Mouse (Mus musculus): ENCODE results near the gene Nudt9. TPM values are rescaled to one million over a fixed set of nuclear protein-coding genes. Genes with fewer than 3 reads are reported as not detected.

The Nudt9 gene
- total and polyA plus RNA-seq, 2 experiments from 2014 or later: 51.0 to 62.9 TPM

DNA sequence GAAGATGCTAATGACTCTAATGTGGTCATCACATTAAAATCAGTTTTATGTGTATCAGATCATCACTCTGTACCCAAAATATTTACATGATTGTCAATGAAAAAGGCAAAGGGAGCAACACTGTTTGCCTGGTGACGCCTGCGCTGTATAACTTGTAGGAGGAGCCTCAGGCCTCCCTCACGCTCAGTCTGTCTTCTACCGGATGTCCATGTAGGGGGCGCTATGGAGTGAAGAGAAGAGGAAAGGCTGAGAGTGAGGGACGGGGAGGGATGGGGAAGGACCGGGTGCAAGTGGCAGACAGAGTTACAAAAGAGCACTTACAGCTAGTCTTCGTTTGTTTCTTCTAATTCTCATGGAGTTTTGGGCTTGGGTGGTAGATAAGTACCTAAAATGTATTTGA lies 6.8 kb downstream of the Nudt9 start:
- Histone ChIP-seq H3K4me3 (ENCODE audit: low read depth, low read length) (no peak overlapping the region), H3K4me1 (ENCODE audit: control insufficient read depth, insufficient read depth) (peaks cover 4% of the 10 kb centered on the region), H3K9ac (replicated peaks; ENCODE audit: low read depth, low read length) (no peak overlapping the region), H3K9me3 (replicated peaks; ENCODE audit: control insufficient read depth, low read length) (no peaks in the 10 kb centered on the region), H3K4me2 (ENCODE audit: low read depth, low read length) (no peak overlapping the region), H3K27me3 (ENCODE audit: control insufficient read depth, insufficient read depth, low read length) (no peaks in the 10 kb centered on the region), H3K27ac (ENCODE audit: low read depth) (no peak overlapping the region), H3K36me3 (replicated peaks; ENCODE audit: control insufficient read depth, insufficient read depth, low read length) (peaks cover 47% of the 10 kb centered on the region)
- ATAC-seq (ENCODE audit: insufficient read depth, low read depth): no peak
- TF ChIP-seq CTCF (IDR thresholded peaks at IDR 0.05; ENCODE audit: low read depth) (peak; percentile 25), EP300 (IDR thresholded peaks at IDR 0.05; ENCODE audit: low read depth) (no peak)
- DNase-seq (ENCODE audit: low spot score): no peak
- 61% methylated on average over 8 of the region's 8 CpGs for WGBS

GRCm38 (mm10) chr5:104054938-104055337 lies 8.8 kb downstream of the Nudt9 start:
- Histone ChIP-seq H3K27me3 (ENCODE audit: control insufficient read depth, insufficient read depth, low read length) (no peaks in the 10 kb centered on the region), H3K9ac (replicated peaks; ENCODE audit: low read depth, low read length) (no peak overlapping the region), H3K27ac (ENCODE audit: low read depth) (no peak overlapping the region), H3K4me2 (ENCODE audit: low read depth, low read length) (no peak overlapping the region), H3K4me1 (ENCODE audit: control insufficient read depth, insufficient read depth) (no peaks in the 10 kb centered on the region), H3K9me3 (replicated peaks; ENCODE audit: control insufficient read depth, low read length) (no peaks in the 10 kb centered on the region), H3K36me3 (replicated peaks; ENCODE audit: control insufficient read depth, insufficient read depth, low read length) (peaks cover 67% of the 10 kb centered on the region), H3K4me3 (ENCODE audit: low read depth, low read length) (no peak overlapping the region)
- no peak for DNase-seq (ENCODE audit: low spot score)
- no peak for ATAC-seq (ENCODE audit: insufficient read depth, low read depth)
- 86% methylated on average over 4 of the region's 4 CpGs for WGBS
- TF ChIP-seq CTCF (IDR thresholded peaks at IDR 0.05; ENCODE audit: low read depth): no peak
- no peak for TF ChIP-seq EP300 (IDR thresholded peaks at IDR 0.05; ENCODE audit: low read depth)

GRCm38 (mm10) chr5:104055816-104056215 lies 9.7 kb downstream of the Nudt9 start:
- peaks cover 70% of the 10 kb centered on the region for H3K36me3 ChIP-seq (replicated peaks; ENCODE audit: control insufficient read depth, insufficient read depth, low read length)
- no peaks in the 10 kb centered on the region for H3K9me3 ChIP-seq (replicated peaks; ENCODE audit: control insufficient read depth, low read length)
- 82% methylated on average over 4 of the region's 4 CpGs for WGBS
- H3K4me2 ChIP-seq (ENCODE audit: low read depth, low read length): no peak overlapping the region
- ATAC-seq (ENCODE audit: insufficient read depth, low read depth): no peak
- DNase-seq (ENCODE audit: low spot score): no peak
- no peak overlapping the region for H3K4me3 ChIP-seq (ENCODE audit: low read depth, low read length)
- no peaks in the 10 kb centered on the region for H3K27me3 ChIP-seq (ENCODE audit: control insufficient read depth, insufficient read depth, low read length)
- H3K9ac ChIP-seq (replicated peaks; ENCODE audit: low read depth, low read length): no peak overlapping the region
- no peak for TF ChIP-seq EP300 (IDR thresholded peaks at IDR 0.05; ENCODE audit: low read depth)
- TF ChIP-seq CTCF (IDR thresholded peaks at IDR 0.05; ENCODE audit: low read depth): no peak
- no peaks in the 10 kb centered on the region for H3K4me1 ChIP-seq (ENCODE audit: control insufficient read depth, insufficient read depth)
- H3K27ac ChIP-seq (ENCODE audit: low read depth): no peak overlapping the region

DNA sequence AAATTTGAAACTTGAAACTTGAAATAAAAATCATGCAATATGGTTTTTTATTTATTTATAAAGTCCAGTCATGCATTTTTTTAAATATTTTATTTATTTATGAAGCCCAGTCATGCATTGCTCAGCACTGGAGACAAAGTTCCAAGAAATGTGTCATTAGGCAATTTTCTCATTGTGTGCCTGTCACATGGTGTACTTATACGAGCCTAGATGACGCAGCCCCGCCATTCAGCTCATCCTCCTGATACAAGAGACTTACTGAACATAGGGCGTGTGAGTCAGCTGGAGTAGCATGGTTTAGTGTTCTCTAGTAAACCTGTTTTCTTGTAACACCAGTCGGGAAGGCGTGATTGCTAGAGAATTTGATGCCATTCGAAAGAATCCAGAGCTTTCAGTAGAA lies 10.2 kb downstream of the Nudt9 start:
- Histone ChIP-seq H3K4me2 (ENCODE audit: low read depth, low read length) (no peak overlapping the region), H3K27ac (ENCODE audit: low read depth) (no peak overlapping the region), H3K36me3 (replicated peaks; ENCODE audit: control insufficient read depth, insufficient read depth, low read length) (peaks cover 70% of the 10 kb centered on the region), H3K27me3 (ENCODE audit: control insufficient read depth, insufficient read depth, low read length) (no peaks in the 10 kb centered on the region), H3K4me1 (ENCODE audit: control insufficient read depth, insufficient read depth) (no peaks in the 10 kb centered on the region), H3K9ac (replicated peaks; ENCODE audit: low read depth, low read length) (no peak overlapping the region), H3K4me3 (ENCODE audit: low read depth, low read length) (no peak overlapping the region), H3K9me3 (replicated peaks; ENCODE audit: control insufficient read depth, low read length) (no peaks in the 10 kb centered on the region)
- 89% methylated on average over 7 of the region's 7 CpGs for WGBS
- no peak for DNase-seq (ENCODE audit: low spot score)
- no peak for ATAC-seq (ENCODE audit: insufficient read depth, low read depth)
- TF ChIP-seq EP300 (IDR thresholded peaks at IDR 0.05; ENCODE audit: low read depth) (no peak), CTCF (IDR thresholded peaks at IDR 0.05; ENCODE audit: low read depth) (no peak)

GRCm38 (mm10) chr5:104058021-104058420 lies 11.9 kb downstream of the Nudt9 start:
- Histone ChIP-seq H3K9ac (replicated peaks; ENCODE audit: low read depth, low read length) (no peak overlapping the region), H3K27me3 (ENCODE audit: control insufficient read depth, insufficient read depth, low read length) (no peaks in the 10 kb centered on the region), H3K27ac (ENCODE audit: low read depth) (no peak overlapping the region), H3K4me1 (ENCODE audit: control insufficient read depth, insufficient read depth) (no peaks in the 10 kb centered on the region), H3K4me3 (ENCODE audit: low read depth, low read length) (no peak overlapping the region), H3K36me3 (replicated peaks; ENCODE audit: control insufficient read depth, insufficient read depth, low read length) (peaks cover 69% of the 10 kb centered on the region), H3K9me3 (replicated peaks; ENCODE audit: control insufficient read depth, low read length) (no peaks in the 10 kb centered on the region), H3K4me2 (ENCODE audit: low read depth, low read length) (no peak overlapping the region)
- ATAC-seq (ENCODE audit: insufficient read depth, low read depth) (no peak), DNase-seq (ENCODE audit: low spot score) (no peak)
- WGBS: 61% methylated on average over 15 of the region's 15 CpGs
- TF ChIP-seq CTCF (IDR thresholded peaks at IDR 0.05; ENCODE audit: low read depth) (peak; percentile 55), EP300 (IDR thresholded peaks at IDR 0.05; ENCODE audit: low read depth) (no peak)

DNA sequence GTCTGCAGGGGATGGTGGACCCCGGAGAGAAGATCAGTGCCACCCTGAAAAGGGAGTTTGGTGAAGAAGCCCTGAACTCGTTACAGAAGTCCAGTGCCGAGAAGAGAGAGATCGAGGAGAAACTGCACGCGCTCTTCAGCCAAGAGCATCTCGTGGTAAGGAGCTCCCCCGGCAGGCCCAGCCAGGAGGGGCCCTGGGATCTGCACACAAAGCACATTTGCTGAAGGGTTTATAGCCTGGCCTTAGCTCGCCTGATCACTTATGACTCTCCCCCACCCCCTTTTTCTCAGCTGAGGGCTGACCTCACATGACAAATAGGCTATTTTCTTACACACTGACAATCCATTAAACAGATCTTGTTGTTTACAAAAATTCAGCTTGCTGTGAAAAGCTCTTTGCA lies 13.5 kb downstream of the Nudt9 start:
- Histone ChIP-seq H3K27me3 (ENCODE audit: control insufficient read depth, insufficient read depth, low read length) (no peaks in the 10 kb centered on the region), H3K9ac (replicated peaks; ENCODE audit: low read depth, low read length) (no peak overlapping the region), H3K4me2 (ENCODE audit: low read depth, low read length) (no peak overlapping the region), H3K36me3 (replicated peaks; ENCODE audit: control insufficient read depth, insufficient read depth, low read length) (peaks cover 73% of the 10 kb centered on the region), H3K9me3 (replicated peaks; ENCODE audit: control insufficient read depth, low read length) (no peaks in the 10 kb centered on the region), H3K4me1 (ENCODE audit: control insufficient read depth, insufficient read depth) (no peaks in the 10 kb centered on the region), H3K27ac (ENCODE audit: low read depth) (no peak overlapping the region), H3K4me3 (ENCODE audit: low read depth, low read length) (no peak overlapping the region)
- ATAC-seq (ENCODE audit: insufficient read depth, low read depth) (no peak), DNase-seq (ENCODE audit: low spot score) (no peak)
- WGBS: 87% methylated on average over 9 of the region's 9 CpGs
- TF ChIP-seq CTCF (IDR thresholded peaks at IDR 0.05; ENCODE audit: low read depth) (no peak), EP300 (IDR thresholded peaks at IDR 0.05; ENCODE audit: low read depth) (no peak)
